Mouse (Mus musculus): ENCODE results near the gene Mtap.

Mtap gene

GRCm38 (mm10) chr4:89136906-89137541 lies at the start of gene Mtap:
Gene Mtap, plus strand, starts transcription at chr4:89137122.
- DNase-seq (ENCODE audit: low spot score): peak; percentile 77

GRCm38 (mm10) chr4:89089110-89089509 lies 47.8 kb upstream of the Mtap start:
- no peak for DNase-seq (ENCODE audit: low spot score)

GRCm38 (mm10) chr4:89090217-89090616 lies 46.7 kb upstream of the Mtap start:
- DNase-seq (ENCODE audit: low spot score): no peak

- no peak for DNase-seq (ENCODE audit: low spot score)
Measured at GRCm38 (mm10) chr4:89092153-89092552, 44.8 kb upstream of the Mtap start.

- DNase-seq (ENCODE audit: low spot score): no peak
Measured at GRCm38 (mm10) chr4:89094773-89095172, 42.1 kb upstream of the Mtap start.

GRCm38 (mm10) chr4:89098261-89098660 lies 38.7 kb upstream of the Mtap start:
- no peak for DNase-seq (ENCODE audit: low spot score)

- DNase-seq (ENCODE audit: low spot score): no peak
Measured at GRCm38 (mm10) chr4:89101276-89101675, 35.6 kb upstream of the Mtap start.

GRCm38 (mm10) chr4:89102283-89102682 lies 34.6 kb upstream of the Mtap start:
- no peak for DNase-seq (ENCODE audit: low spot score)

GRCm38 (mm10) chr4:89105486-89105885 lies 31.4 kb upstream of the Mtap start:
- DNase-seq (ENCODE audit: low spot score): no peak

- DNase-seq (ENCODE audit: low spot score): no peak
Measured at GRCm38 (mm10) chr4:89106505-89106904, 30.4 kb upstream of the Mtap start.

GRCm38 (mm10) chr4:89112168-89112710 lies 24.7 kb upstream of the Mtap start:
- DNase-seq (ENCODE audit: low spot score): no peak

GRCm38 (mm10) chr4:89112782-89113181 lies 24.1 kb upstream of the Mtap start:
- DNase-seq (ENCODE audit: low spot score): no peak

- DNase-seq (ENCODE audit: low spot score): no peak
Measured at GRCm38 (mm10) chr4:89116006-89116405, 20.9 kb upstream of the Mtap start.

- no peak for DNase-seq (ENCODE audit: low spot score)
Measured at GRCm38 (mm10) chr4:89119900-89120299, 17.0 kb upstream of the Mtap start.

- DNase-seq (ENCODE audit: low spot score): no peak
Measured at GRCm38 (mm10) chr4:89120353-89120752, 16.6 kb upstream of the Mtap start.

- DNase-seq (ENCODE audit: low spot score): no peak
Measured at GRCm38 (mm10) chr4:89123446-89124243, 13.3 kb upstream of the Mtap start.

- no peak for DNase-seq (ENCODE audit: low spot score)
Measured at GRCm38 (mm10) chr4:89127674-89128073, 9.2 kb upstream of the Mtap start.

GRCm38 (mm10) chr4:89128080-89128936 lies 8.6 kb upstream of the Mtap start:
- peak; percentile 46 for DNase-seq (ENCODE audit: low spot score)

- no peak for DNase-seq (ENCODE audit: low spot score)
Measured at GRCm38 (mm10) chr4:89128937-89129277, 8.0 kb upstream of the Mtap start.

GRCm38 (mm10) chr4:89129311-89129913 lies 7.5 kb upstream of the Mtap start:
- peak; percentile 38 for DNase-seq (ENCODE audit: low spot score)

- DNase-seq (ENCODE audit: low spot score): no peak
Measured at GRCm38 (mm10) chr4:89131795-89132194, 5.1 kb upstream of the Mtap start.

- no peak for DNase-seq (ENCODE audit: low spot score)
Measured at GRCm38 (mm10) chr4:89136356-89136755, 566 bp upstream of the Mtap start.
